Mouse (Mus musculus): ENCODE data around the gene Dusp13. TPM values are rescaled to one million over a fixed set of nuclear protein-coding genes. Genes with fewer than 3 reads are reported as not detected.

Gene Dusp13
- polyA plus RNA-seq, 1 experiment: 0.96 TPM

GRCm38 (mm10) chr14:21748142-21748870 lies 2.7 kb downstream of the Dusp13 start:
- peak in 1 of 2 experiments; percentile 79 for DNase-seq (ENCODE audit: extremely low spot score in 1 of 2, low spot score in 1 of 2)

- no peak for DNase-seq (ENCODE audit: extremely low spot score in 1 of 2, low spot score in 1 of 2)
These were observed 3.4 kb downstream of the Dusp13 start for GRCm38 (mm10) chr14:21747436-21748141.

- DNase-seq (ENCODE audit: extremely low spot score in 1 of 2, low spot score in 1 of 2): no peak
These were observed 4.1 kb downstream of the Dusp13 start for GRCm38 (mm10) chr14:21746846-21747245.

DNA sequence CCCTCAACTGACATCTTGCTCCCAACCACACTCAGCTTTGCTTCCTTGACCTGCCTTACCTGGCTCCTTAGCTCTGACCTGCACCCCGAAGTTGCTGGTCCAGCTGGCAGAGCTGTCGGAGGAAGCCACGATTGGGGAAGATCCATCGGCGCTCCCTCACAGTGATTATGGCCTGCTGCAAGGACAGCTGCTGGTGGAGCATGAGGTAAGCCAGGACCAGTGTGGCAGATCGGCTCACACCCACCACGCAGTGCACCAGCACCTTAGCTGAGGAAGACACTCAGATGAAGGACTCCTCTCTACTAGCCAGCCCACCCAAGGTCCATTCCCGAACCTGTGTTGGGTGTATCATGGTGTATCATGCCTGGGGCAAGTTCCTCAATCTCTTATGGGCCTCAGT lies 4.7 kb downstream of the Dusp13 start:
- DNase-seq (ENCODE audit: extremely low spot score in 1 of 2, low spot score in 1 of 2): no peak

- DNase-seq (ENCODE audit: extremely low spot score in 1 of 2, low spot score in 1 of 2): no peak
These were observed 5.8 kb downstream of the Dusp13 start for GRCm38 (mm10) chr14:21745149-21745548.

- no peak for DNase-seq (ENCODE audit: extremely low spot score in 1 of 2, low spot score in 1 of 2)
These were observed 6.8 kb downstream of the Dusp13 start for GRCm38 (mm10) chr14:21744169-21744568.

- no peak for DNase-seq (ENCODE audit: extremely low spot score in 1 of 2, low spot score in 1 of 2)
These were observed 8.5 kb downstream of the Dusp13 start for GRCm38 (mm10) chr14:21742441-21742840.

- peak in 1 of 2 experiments; percentile 92 for DNase-seq (ENCODE audit: extremely low spot score in 1 of 2, low spot score in 1 of 2)
These were observed 9.2 kb downstream of the Dusp13 start for GRCm38 (mm10) chr14:21741786-21742185.

GRCm38 (mm10) chr14:21741314-21741713 lies 9.7 kb downstream of the Dusp13 start:
- DNase-seq (ENCODE audit: extremely low spot score in 1 of 2, low spot score in 1 of 2): no peak

GRCm38 (mm10) chr14:21740345-21740744 lies 10.6 kb downstream of the Dusp13 start:
- DNase-seq (ENCODE audit: extremely low spot score in 1 of 2, low spot score in 1 of 2): no peak

GRCm38 (mm10) chr14:21733131-21733905 lies 17.7 kb downstream of the Dusp13 start:
- peak in 1 of 2 experiments; percentile 45 for DNase-seq (ENCODE audit: extremely low spot score in 1 of 2, low spot score in 1 of 2)

GRCm38 (mm10) chr14:21729936-21730335 lies 21.0 kb downstream of the Dusp13 start:
- no peak for DNase-seq (ENCODE audit: extremely low spot score in 1 of 2, low spot score in 1 of 2)

- peak; percentile 46 to 63 for DNase-seq (ENCODE audit: extremely low spot score in 1 of 2, low spot score in 1 of 2)
These were observed 21.8 kb downstream of the Dusp13 start for GRCm38 (mm10) chr14:21729031-21729732.

DNA sequence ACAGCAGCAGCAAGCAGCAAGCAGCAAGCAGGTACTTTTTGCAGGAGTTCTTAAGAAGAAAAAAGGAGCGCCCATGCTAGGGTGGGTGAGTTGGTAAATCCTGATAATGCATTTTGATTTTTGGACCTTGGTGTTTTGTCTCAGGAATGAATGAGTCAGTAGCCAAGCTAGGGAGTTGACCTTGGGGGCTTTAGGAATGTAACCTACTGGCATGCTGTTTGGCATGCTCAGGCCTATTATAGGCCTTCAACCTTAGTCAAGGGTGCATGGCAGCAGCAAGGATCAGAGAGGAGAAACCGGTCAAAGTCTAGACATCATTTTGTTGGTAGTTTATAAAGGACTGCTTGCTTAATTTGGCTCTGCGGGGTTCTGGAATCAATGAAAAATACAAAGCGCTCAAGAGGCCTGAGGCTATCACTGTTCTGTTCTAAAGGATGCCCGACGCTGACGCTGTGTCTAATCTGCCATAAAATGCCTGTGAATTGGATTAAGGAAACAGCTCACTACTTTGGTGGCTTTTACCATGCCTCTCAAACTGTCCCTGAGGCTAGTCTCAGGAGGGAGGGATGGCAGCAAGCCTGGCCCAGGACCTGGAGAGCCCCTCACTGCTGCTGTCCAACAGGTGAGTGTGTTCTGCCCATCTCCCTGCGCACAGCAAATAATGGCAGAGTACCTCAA lies 28.8 kb downstream of the Dusp13 start:
- no peak for DNase-seq (ENCODE audit: extremely low spot score in 1 of 2, low spot score in 1 of 2)

- DNase-seq (ENCODE audit: extremely low spot score in 1 of 2, low spot score in 1 of 2): no peak
These were observed 30.4 kb downstream of the Dusp13 start for GRCm38 (mm10) chr14:21720430-21721205.

- DNase-seq (ENCODE audit: extremely low spot score in 1 of 2, low spot score in 1 of 2): no peak
These were observed 31.2 kb downstream of the Dusp13 start for GRCm38 (mm10) chr14:21719646-21720383.

DNA sequence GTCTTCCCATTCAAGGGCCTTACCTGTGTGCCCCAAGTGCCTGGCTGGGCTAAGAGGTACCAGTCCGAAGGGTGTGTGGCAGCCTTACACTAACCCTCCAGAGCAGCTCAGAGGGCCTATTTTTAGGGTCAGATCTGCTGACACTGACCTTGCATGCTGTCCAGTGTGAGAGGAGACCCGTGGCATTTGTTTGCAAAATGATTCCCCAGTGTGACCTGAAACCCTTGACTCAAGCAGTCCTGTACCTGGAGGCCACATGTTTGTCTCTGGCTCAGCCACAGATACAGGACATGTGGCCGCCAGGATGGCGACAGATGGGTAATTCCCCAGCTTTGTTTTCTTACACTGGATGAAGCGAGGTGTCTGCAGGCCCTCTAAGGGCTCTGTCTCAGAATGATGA lies 36.5 kb downstream of the Dusp13 start, which contains the start of gene Dupd1:
TSS of gene Dupd1 (minus strand) at position 91 of the 400 bp plus-strand sequence.
- no peak for DNase-seq (ENCODE audit: extremely low spot score in 1 of 2, low spot score in 1 of 2)

- no peak for DNase-seq (ENCODE audit: extremely low spot score in 1 of 2, low spot score in 1 of 2)
These were observed 39.8 kb downstream of the Dusp13 start for GRCm38 (mm10) chr14:21711231-21711630.

All from frontal cortex, adult 2 months (tissue).